Mouse (Mus musculus): ENCODE measurements around the gene Drd1. TPM values are rescaled to one million over a fixed set of nuclear protein-coding genes. Genes with fewer than 3 reads are reported as not detected.

The Drd1 gene
- 0.26 and 0.79 TPM in 2 replicates for polyA plus RNA-seq (2012; rRNA removed; ENCODE audit: low replicate concordance)

GRCm38 (mm10) chr13:54055448-54055861, at the start of gene Drd1:
Gene Drd1 (minus strand): TSS chr13:54055705.

GRCm38 (mm10) chr13:54071606-54072331, 16.3 kb upstream of the Drd1 start, which contains the start of gene Sfxn1:
Gene Sfxn1 (plus strand): TSS chr13:54071869.

Other genes with a start within 250 kb of the Drd1 start
- 42.2 and 47.9 TPM in 2 replicates for gene Sfxn1, start 16.2 kb upstream of the Drd1 start, polyA plus RNA-seq (2012; rRNA removed; ENCODE audit: low replicate concordance)
- gene Hrh2, start 136.4 kb upstream of the Drd1 start, polyA plus RNA-seq (2012; rRNA removed; ENCODE audit: low replicate concordance): 2.4 and 2.9 TPM in 2 replicates

All from subcutaneous adipose tissue, adult 2 months (tissue).